Mouse (Mus musculus): ENCODE data around the gene Zfp276. TPM values are rescaled to one million over a fixed set of nuclear protein-coding genes. Genes with fewer than 3 reads are reported as not detected.
"Not testable (repeated sequence)": the region's sequence is repeated elsewhere in the genome, so short reads cannot be mapped to it uniquely, and the experiment has no call there.

Gene Zfp276
- polyA plus RNA-seq (2015; fragmentation: Nextera tagmentation; extraction: Ambion mirVana) = 13.2 and 18.4 TPM in 2 replicates

DNA sequence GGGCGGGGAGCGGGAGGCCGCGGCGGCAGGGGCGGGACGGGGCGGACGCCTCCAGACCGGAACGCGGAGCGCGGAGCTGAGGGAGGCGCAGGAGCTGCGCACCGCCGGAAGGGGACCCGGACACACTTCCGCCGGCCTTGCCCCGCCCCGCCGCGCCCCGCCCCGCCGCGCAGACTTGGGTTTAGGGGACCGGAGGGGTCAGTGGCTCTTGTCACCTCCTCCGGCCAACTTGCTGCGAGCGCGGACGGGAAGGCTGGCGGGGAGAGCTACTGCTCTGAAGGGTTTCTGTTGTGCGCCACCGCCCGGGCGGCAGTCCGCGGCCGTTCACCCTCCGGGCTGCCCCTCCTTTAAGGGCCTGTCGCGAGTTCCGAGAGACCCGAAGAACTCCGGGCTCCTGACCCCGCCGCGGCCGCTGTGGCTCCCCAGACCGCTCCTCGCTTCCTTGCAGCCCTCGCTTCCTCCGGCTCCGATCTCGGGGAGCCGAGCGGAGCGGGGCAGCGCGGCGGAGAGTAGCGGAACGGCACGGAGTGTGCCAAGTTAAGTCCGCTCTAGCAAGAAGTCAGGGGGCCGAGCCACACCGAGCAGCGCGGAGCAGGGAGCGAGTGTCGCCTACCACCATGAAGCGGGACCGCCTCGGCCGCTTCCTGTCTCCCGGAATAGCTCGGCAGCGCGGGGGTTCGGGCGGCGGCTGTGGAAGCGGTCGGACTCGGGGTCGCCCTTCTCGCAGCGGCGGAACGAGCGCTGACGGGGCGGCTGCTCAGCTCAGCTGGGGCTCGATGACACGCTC, at the start of gene Zfp276, which contains the start of gene Vps9d1:
Gene Zfp276 (plus strand): TSS at position 97 of the 787 bp plus-strand sequence.
Gene Vps9d1 (minus strand): TSS at position 250 of the 787 bp plus-strand sequence.
- H3K27ac ChIP-seq = peak within 1 kb of the TSS; percentile 90
- ATAC-seq (replicated peaks; ENCODE audit: insufficient number of reproducible peaks, insufficient read depth, low FRiP score, low read depth) = peak; percentile 95
- WGBS = under 1% methylated on average over 94 of the region's 99 CpGs
- peak within 1 kb of the TSS; percentile 90 for H3K4me2 ChIP-seq
- H3K36me3 ChIP-seq = peaks cover 37% of the 10 kb centered on the region
- no peaks in the 10 kb centered on the region for H3K27me3 ChIP-seq
- H3K9ac ChIP-seq = peak within 1 kb of the TSS; percentile 98
- peak within 1 kb of the TSS; percentile 96 for H3K4me3 ChIP-seq
- no peaks in the 10 kb centered on the region for H3K9me3 ChIP-seq (replicated peaks)
- peaks cover 21% of the 10 kb centered on the region for H3K4me1 ChIP-seq (replicated peaks)

DNA sequence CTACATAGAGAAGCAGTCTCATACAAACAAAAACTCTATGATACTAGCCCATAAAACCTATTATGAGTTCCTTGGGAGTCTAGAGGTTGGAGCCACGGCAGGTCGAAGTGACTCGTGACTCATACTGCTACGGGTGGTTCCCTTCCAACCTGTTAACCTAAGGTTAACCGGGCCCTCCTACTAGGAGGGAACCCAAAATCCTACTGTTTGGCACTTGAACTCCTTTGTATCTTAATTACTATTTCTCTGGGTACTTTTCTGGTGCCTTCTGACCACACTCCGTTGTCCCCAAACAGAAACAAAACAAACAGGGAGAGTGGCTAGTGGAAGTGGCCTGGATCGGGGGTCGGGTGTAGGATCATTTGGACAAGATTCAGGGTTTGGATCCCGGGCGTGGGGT, 42.1 kb upstream of the Zfp276 start:
- peak overlapping the region; percentile 66; the same call in 1 of the 2 replicates for H3K27ac ChIP-seq
- WGBS = 36% methylated on average over 10 of the region's 10 CpGs

DNA sequence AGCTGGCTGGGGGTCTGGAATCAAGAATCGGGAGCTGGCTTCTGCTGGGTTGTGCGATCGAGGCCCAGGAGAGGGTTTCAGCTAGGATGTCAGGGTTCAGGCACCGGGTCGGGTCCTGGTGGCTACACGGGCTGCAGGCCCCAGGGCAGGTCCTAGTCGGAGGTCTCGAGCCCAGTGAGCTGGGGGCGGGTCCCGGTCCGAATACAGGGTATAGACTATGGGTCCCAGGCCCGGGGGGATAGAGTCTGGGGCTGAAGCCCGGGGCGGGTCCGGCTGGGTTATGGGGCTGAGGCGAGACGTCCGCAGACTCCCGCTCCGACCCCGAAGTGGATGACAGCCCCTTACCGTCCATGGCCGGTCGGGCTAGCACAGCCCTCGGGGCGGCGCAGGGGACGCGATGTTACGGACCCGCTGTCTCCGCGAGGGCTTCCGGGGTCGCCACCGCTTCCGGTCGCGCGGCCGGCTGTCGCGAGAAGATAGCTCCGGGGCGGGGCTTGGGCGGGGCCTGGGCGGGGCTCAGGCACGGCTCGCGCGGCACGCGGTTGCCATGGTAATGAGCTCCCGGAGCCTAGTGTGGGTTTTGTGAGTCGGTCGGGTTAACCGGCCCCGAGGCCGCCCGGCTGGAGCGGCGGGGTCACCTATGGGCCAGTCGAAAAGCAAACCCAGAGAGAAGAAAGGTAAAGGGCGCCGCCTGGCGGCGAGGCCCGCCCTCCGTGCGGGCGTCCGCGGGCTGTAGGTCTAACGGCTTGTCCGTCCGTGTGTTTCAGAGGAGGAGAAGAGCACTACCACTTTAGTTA, 41.5 kb upstream of the Zfp276 start, which contains the start of the genes Chmp1a and Spata33:
Gene Chmp1a (minus strand): TSS at position 443 of the 797 bp plus-strand sequence.
Gene Spata33 (plus strand): TSS at position 512 of the 797 bp plus-strand sequence.
- Histone ChIP-seq H3K9me3 (replicated peaks) (no peaks in the 10 kb centered on the region), H3K4me2 (peak within 1 kb of the TSS; percentile 91), H3K4me1 (replicated peaks) (peaks cover 17% of the 10 kb centered on the region), H3K27ac (peak within 1 kb of the TSS; percentile 66), H3K27me3 (no peaks in the 10 kb centered on the region), H3K36me3 (peaks cover 25% of the 10 kb centered on the region), H3K9ac (peak within 1 kb of the TSS; percentile 98), H3K4me3 (peak within 1 kb of the TSS; percentile 96)
- whole genome bisulfite sequencing = 1% methylated on average over 73 of the region's 76 CpGs
- peak; percentile 93 for ATAC-seq (replicated peaks; ENCODE audit: insufficient number of reproducible peaks, insufficient read depth, low FRiP score, low read depth)

More for the DNA sequence above, 42.1 kb upstream of the Zfp276 start:
- peaks cover 17% of the 10 kb centered on the region for H3K4me1 ChIP-seq (replicated peaks)
- peak overlapping the region; percentile 98 for H3K9ac ChIP-seq
- peak overlapping the region; percentile 91 for H3K4me2 ChIP-seq
- H3K4me3 ChIP-seq = peak overlapping the region; percentile 96
- peaks cover 30% of the 10 kb centered on the region for H3K36me3 ChIP-seq
- no peak for ATAC-seq (replicated peaks; ENCODE audit: insufficient number of reproducible peaks, insufficient read depth, low FRiP score, low read depth)
- no peaks in the 10 kb centered on the region for H3K9me3 ChIP-seq (replicated peaks)
- no peaks in the 10 kb centered on the region for H3K27me3 ChIP-seq

DNA sequence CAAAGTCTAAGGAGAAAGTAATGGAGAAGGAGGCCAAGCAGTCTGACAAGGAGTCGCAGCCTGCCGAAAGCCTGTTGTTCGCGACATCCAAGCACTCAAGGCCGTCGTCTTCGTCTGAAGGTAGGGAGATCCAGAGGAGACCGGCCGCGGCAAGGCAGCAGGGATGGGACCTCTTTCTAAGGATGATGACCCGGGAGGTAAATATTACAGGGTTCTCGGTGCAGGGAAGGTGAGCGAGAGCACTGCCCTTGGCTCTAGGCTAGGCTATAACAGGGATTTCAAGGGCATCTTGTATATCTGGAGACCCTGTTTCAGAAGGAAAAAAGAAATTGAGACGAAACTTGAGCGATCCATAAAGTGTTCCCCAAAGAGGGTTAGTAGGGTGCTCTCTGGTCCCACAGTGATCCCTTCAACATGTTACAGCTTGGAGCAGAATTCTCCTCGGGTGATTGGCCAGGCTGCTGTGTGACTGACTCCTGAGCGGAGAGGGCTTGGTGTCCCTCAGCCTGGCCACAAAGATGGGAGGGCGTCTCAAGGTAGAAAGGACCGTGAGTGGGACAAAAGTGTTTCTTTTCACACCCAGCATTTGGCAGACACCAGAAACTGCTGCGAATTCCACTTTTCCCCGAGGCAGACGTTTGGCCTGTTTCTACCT, 40.8 kb upstream of the Zfp276 start:
- 17% methylated on average over 22 of the region's 22 CpGs for WGBS

DNA sequence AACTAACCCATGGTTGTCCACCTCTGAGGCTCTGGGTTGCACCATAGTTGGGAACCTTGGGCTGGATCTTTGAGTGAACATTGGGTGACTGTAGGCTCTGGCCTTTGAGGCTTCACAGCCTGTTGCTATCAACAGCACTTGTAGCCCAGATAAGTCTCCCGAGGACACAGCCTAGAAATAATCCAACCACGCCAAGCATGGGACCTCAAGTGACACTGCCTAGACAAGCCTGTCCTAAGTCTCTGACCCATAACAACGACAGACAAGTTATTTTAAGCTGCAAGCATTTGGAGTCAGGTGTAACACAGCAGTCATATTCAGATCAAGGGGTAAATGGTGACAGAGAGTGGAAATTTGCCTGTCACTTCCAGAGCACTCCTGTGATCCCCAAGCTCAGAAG, 38.6 kb upstream of the Zfp276 start:
- no peak for ATAC-seq (replicated peaks; ENCODE audit: insufficient number of reproducible peaks, insufficient read depth, low FRiP score, low read depth)
- Histone ChIP-seq H3K4me2 (no peak overlapping the region), H3K36me3 (no peaks in the 10 kb centered on the region), H3K27ac (no peak overlapping the region), H3K4me1 (replicated peaks) (peaks cover 17% of the 10 kb centered on the region), H3K4me3 (no peak overlapping the region), H3K9me3 (replicated peaks) (no peaks in the 10 kb centered on the region), H3K27me3 (no peaks in the 10 kb centered on the region), H3K9ac (no peak overlapping the region)
- 22% methylated on average over 3 of the region's 3 CpGs for WGBS

More for the DNA sequence above, 40.8 kb upstream of the Zfp276 start:
- H3K9ac ChIP-seq = peak overlapping the region; percentile 98
- H3K4me2 ChIP-seq = peak overlapping the region; percentile 91
- H3K36me3 ChIP-seq = peaks cover 18% of the 10 kb centered on the region
- H3K9me3 ChIP-seq (replicated peaks) = no peaks in the 10 kb centered on the region
- peaks cover 17% of the 10 kb centered on the region for H3K4me1 ChIP-seq (replicated peaks)
- peak overlapping the region; percentile 96 for H3K4me3 ChIP-seq
- peak overlapping the region; percentile 66 for H3K27ac ChIP-seq
- peak; percentile 11; the same call in 1 of the 2 replicates for ATAC-seq (replicated peaks; ENCODE audit: insufficient number of reproducible peaks, insufficient read depth, low FRiP score, low read depth)
- no peaks in the 10 kb centered on the region for H3K27me3 ChIP-seq

DNA sequence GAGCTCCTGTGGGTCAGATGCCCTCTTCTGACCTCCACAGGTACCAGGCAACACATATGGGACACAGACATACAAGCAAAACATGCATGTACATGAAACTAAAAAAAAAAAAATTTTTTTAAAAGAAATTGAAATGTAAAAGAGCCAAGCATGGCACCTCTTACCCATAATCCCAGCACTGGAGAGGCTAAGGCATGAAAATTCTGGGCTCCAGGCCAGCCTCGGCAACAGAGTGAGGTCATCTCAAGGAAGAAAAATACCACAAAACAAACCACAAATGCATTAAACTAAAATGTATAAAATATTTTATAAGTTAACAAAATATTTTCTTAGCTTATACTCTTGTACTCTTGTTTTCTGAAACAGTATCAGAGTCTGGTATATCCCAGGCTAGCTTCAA, 33.1 kb upstream of the Zfp276 start:
- Histone ChIP-seq H3K36me3 (no peaks in the 10 kb centered on the region), H3K4me2 (no peak overlapping the region), H3K27me3 (no peaks in the 10 kb centered on the region), H3K27ac (no peak overlapping the region), H3K4me3 (no peak overlapping the region), H3K9ac (no peak overlapping the region), H3K4me1 (replicated peaks) (peaks cover 14% of the 10 kb centered on the region), H3K9me3 (replicated peaks) (no peaks in the 10 kb centered on the region)
- 62% methylated on average over 1 of the region's 1 CpGs for WGBS
- ATAC-seq (replicated peaks; ENCODE audit: insufficient number of reproducible peaks, insufficient read depth, low FRiP score, low read depth) = no peak

DNA sequence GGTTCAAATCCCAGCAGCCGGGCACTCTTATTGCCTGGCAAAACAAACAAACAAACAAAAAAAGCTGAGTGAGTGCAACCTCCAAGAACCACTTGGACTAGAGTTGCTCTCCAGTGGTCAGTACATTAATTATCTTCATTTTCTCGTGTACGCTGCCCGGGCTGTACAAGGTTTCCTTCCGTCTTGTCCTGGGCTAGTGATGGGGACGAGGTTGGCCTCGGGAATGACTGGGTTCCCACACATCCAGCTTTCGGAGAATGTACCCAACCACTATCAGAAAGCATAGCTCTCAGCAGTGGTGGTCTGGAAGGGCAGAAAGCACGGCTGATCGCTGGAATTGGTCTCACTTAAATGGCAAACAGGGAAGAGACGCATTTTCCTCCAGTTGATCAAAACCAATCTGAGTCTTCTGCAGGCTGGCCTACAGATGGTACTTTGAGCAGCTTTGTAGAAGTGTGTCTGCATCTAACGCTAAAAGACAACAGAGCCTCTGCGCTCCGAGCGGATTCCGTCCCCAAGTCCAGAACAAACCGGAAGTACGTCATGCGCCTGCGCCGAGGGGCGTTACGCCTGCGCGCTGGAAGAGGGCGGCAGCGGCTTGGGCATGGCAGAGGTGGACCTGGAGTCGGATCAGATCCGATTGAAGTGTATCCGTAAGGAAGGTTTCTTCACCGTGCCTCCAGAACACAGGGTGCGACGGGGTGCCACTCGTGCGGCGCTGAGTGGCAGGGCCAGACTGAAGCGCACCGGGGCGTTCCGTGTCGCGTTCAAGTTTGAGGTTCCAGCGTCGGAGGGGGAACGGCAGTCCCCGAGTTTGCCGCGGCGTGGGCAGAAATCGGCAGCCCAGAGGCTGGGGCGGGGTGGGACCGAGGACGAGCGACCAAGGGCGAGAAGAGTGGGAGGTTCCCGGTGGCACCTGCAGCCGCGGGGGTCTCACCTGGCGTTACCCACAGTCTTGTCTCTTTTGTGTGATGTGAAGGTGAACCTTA, 29.4 kb upstream of the Zfp276 start, which contains the start of gene Cdk10:
Gene Cdk10 (plus strand): TSS at position 565 of the 989 bp plus-strand sequence.
- peak within 1 kb of the TSS; percentile 82 for H3K27ac ChIP-seq
- H3K4me2 ChIP-seq = peak within 1 kb of the TSS; percentile 90
- H3K9me3 ChIP-seq (replicated peaks) = no peaks in the 10 kb centered on the region
- H3K9ac ChIP-seq = peak within 1 kb of the TSS; percentile 83
- ATAC-seq (replicated peaks; ENCODE audit: insufficient number of reproducible peaks, insufficient read depth, low FRiP score, low read depth) = peak; percentile 76; the same call in 1 of the 2 replicates
- H3K4me1 ChIP-seq (replicated peaks) = peaks cover 14% of the 10 kb centered on the region
- H3K4me3 ChIP-seq = peak within 1 kb of the TSS; percentile 64
- H3K27me3 ChIP-seq = no peaks in the 10 kb centered on the region
- peaks cover 21% of the 10 kb centered on the region for H3K36me3 ChIP-seq
- 3% methylated on average over 59 of the region's 59 CpGs for WGBS

DNA sequence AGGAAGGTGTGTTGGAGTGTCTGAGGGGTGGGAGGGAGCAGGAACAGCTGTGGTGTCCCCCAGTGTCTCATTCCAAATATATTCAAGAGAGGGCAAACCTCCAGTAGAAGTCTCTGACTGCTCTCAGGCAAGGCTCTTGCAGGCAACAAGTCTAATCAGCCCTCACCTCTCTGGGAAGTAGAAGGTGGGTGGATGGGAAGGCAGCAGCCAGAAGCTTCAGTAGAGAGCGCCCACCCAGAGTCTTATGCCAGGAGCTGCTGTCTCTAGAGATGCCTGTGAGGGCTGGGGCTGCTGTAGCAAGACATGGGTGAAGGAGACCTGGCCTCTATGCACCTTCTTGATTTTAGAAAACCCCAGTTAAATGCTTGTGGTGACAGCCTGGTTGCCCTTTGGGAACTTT, 25.6 kb upstream of the Zfp276 start:
- Histone ChIP-seq H3K4me1 (replicated peaks) (peaks cover 14% of the 10 kb centered on the region), H3K9ac (no peak overlapping the region), H3K4me2 (no peak overlapping the region), H3K36me3 (peaks cover 25% of the 10 kb centered on the region), H3K9me3 (replicated peaks) (no peaks in the 10 kb centered on the region), H3K27me3 (peaks cover 3% of the 10 kb centered on the region; the same call in 1 of the 2 replicates), H3K27ac (no peak overlapping the region), H3K4me3 (no peak overlapping the region)
- WGBS = 90% methylated on average over 1 of the region's 1 CpGs
- ATAC-seq (replicated peaks; ENCODE audit: insufficient number of reproducible peaks, insufficient read depth, low FRiP score, low read depth) = no peak

DNA sequence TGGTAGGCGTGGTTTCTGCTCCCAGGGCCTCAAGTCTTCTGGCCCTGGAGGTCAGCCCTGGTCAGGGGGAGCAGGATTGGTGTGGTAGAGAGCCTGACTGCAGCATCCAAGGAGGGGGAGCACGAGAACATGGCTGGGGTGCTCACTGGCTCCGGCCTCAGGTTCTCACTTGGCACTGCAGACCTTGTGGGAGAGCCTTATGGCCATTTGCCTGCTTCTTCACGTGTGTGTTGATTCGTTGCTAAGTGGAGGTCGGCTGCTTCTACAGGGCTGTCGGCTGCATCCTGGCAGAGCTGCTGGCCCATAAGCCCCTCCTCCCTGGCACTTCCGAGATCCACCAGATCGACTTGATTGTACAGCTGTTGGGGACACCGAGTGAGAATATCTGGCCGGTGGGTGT, 23.7 kb upstream of the Zfp276 start:
- not testable (repeated sequence) for H3K4me3 ChIP-seq; H3K27ac ChIP-seq; H3K9ac ChIP-seq; H3K9me3 ChIP-seq (replicated peaks); H3K4me2 ChIP-seq; ATAC-seq (replicated peaks; ENCODE audit: insufficient number of reproducible peaks, insufficient read depth, low FRiP score, low read depth)
- Histone ChIP-seq H3K4me1 (replicated peaks) (peaks cover 13% of the 10 kb centered on the region), H3K27me3 (peaks cover 18% of the 10 kb centered on the region), H3K36me3 (peaks cover 25% of the 10 kb centered on the region)
- WGBS = 75% methylated on average over 11 of the region's 11 CpGs

DNA sequence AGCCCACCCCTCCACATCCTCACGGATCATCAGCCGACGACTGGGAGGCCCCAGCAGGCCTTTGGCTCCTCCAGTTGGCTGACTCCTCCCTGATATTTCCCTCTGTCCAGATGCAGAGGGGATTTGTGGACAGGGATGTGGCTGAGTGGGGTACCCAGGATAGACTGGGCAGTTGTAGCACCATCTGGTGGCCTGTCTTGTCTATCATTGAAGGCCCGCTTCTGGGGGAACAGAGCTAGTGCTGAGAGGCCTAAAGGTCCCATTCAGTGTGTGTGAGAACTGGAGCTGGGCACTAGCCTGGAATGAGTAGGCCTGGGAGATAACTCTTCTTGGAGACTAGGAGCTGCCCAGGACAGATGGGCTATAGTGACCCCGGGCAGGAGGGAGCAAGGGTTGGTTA, 22.3 kb upstream of the Zfp276 start:
- Histone ChIP-seq H3K4me2 (no peak overlapping the region), H3K36me3 (peaks cover 23% of the 10 kb centered on the region), H3K27me3 (peaks cover 28% of the 10 kb centered on the region), H3K27ac (no peak overlapping the region), H3K9me3 (replicated peaks) (no peaks in the 10 kb centered on the region), H3K4me1 (replicated peaks) (peaks cover 17% of the 10 kb centered on the region), H3K4me3 (no peak overlapping the region), H3K9ac (no peak overlapping the region)
- WGBS = 63% methylated on average over 5 of the region's 5 CpGs
- no peak for ATAC-seq (replicated peaks; ENCODE audit: insufficient number of reproducible peaks, insufficient read depth, low FRiP score, low read depth)

All from heart, embryonic 15.5 days (tissue).